Mouse (Mus musculus) urinary bladder, postnatal 25 days (tissue): ENCODE results near the gene Cradd.

Source experiments
- DNase-seq: peaks from one replicate; pipeline ENCODE4 v3.0.0; 2022; ENCODE audit warnings: low spot score

The Cradd gene

GRCm38 (mm10) chr10:95304240-95304639 is 19.7 kb downstream of the Cradd start:
- no peak for DNase-seq

GRCm38 (mm10) chr10:95302211-95303163 is 21.4 kb downstream of the Cradd start:
- no peak for DNase-seq

GRCm38 (mm10) chr10:95300178-95300793 is 23.6 kb downstream of the Cradd start:
- DNase-seq = no peak

GRCm38 (mm10) chr10:95299808-95300133 is 24.2 kb downstream of the Cradd start:
- no peak for DNase-seq

GRCm38 (mm10) chr10:95299010-95299807 is 24.7 kb downstream of the Cradd start:
- DNase-seq = no peak

GRCm38 (mm10) chr10:95298504-95298903 is 25.4 kb downstream of the Cradd start:
- no peak for DNase-seq

GRCm38 (mm10) chr10:95297690-95298104 is 26.2 kb downstream of the Cradd start:
- DNase-seq = no peak

GRCm38 (mm10) chr10:95297024-95297423 is 26.9 kb downstream of the Cradd start:
- DNase-seq = no peak

GRCm38 (mm10) chr10:95293261-95293660 is 30.7 kb downstream of the Cradd start:
- no peak for DNase-seq

GRCm38 (mm10) chr10:95292269-95292668 is 31.7 kb downstream of the Cradd start:
- no peak for DNase-seq

- no peak for DNase-seq
Observed at GRCm38 (mm10) chr10:95291133-95291876, 32.6 kb downstream of the Cradd start.

GRCm38 (mm10) chr10:95289819-95290218 is 34.1 kb downstream of the Cradd start:
- no peak for DNase-seq

- no peak for DNase-seq
Observed at GRCm38 (mm10) chr10:95288206-95288605, 35.7 kb downstream of the Cradd start.

GRCm38 (mm10) chr10:95287351-95287750 is 36.6 kb downstream of the Cradd start:
- no peak for DNase-seq

GRCm38 (mm10) chr10:95283434-95283833 is 40.5 kb downstream of the Cradd start:
- no peak for DNase-seq

GRCm38 (mm10) chr10:95281996-95282395 is 41.9 kb downstream of the Cradd start:
- no peak for DNase-seq

- DNase-seq = no peak
Observed at GRCm38 (mm10) chr10:95281466-95281990, 42.4 kb downstream of the Cradd start.

GRCm38 (mm10) chr10:95280327-95280726 is 43.6 kb downstream of the Cradd start:
- DNase-seq = no peak

- no peak for DNase-seq
Observed at GRCm38 (mm10) chr10:95279459-95279858, 44.5 kb downstream of the Cradd start.

GRCm38 (mm10) chr10:95278085-95278484 is 45.8 kb downstream of the Cradd start:
- no peak for DNase-seq

- no peak for DNase-seq
Observed at GRCm38 (mm10) chr10:95275488-95275887, 48.4 kb downstream of the Cradd start.

GRCm38 (mm10) chr10:95273226-95273625 is 50.7 kb downstream of the Cradd start:
- DNase-seq = no peak
